Mouse (Mus musculus) midbrain, embryonic 14.5 days (tissue): Measurements from ENCODE around the gene Irf5. TPM values are rescaled to one million over a fixed set of nuclear protein-coding genes. Genes with fewer than 3 reads are reported as not detected.

Experiments
- ATAC-seq: fragments of 200-750 bp; cut with Nextera tagmentation; 2 replicates; pipeline ENCODE4 v1.8.0; 2017; ENCODE audit warnings: moderate number of reproducible peaks, moderate library complexity; ENCODE audit not compliant: low FRiP score, low TSS enrichment
- DNase-seq: peaks from one replicate; pipeline ENCODE4 v3.0.0-alpha.2; 2015
- H3K27ac ChIP-seq: fragments of 300-500 bp; sonication (generic); replicated peaks from 2 replicates; pipeline ENCODE4 v1.5.1; 2014; ENCODE audit warnings: mild to moderate bottlenecking, low read depth, low read length, moderate library complexity
- H3K27me3 ChIP-seq: fragments of 300-500 bp; sonication (generic); 2 replicates; pipeline ENCODE4 v1.6.1; 2014; ENCODE audit warnings: low read length, control low read depth, mixed read lengths; ENCODE audit not compliant: control insufficient read depth, insufficient read depth
- H3K36me3 ChIP-seq: fragments of 300-500 bp; sonication (generic); 2 replicates; pipeline ENCODE4 v1.6.1; 2014; ENCODE audit warnings: low read length, control low read depth; ENCODE audit not compliant: control insufficient read depth, insufficient read depth
- H3K4me1 ChIP-seq: fragments of 300-500 bp; sonication (generic); 2 replicates; pipeline ENCODE4 v1.6.1; 2014; ENCODE audit warnings: mild to moderate bottlenecking, antibody characterized with exemption, low read length, control low read depth; ENCODE audit not compliant: control insufficient read depth, insufficient read depth
- H3K4me2 ChIP-seq: fragments of 300-500 bp; sonication (generic); 2 replicates; pipeline ENCODE4 v1.6.1; 2014; ENCODE audit warnings: mild to moderate bottlenecking, low read length, moderate library complexity
- H3K4me3 ChIP-seq: fragments of 300-500 bp; sonication (generic); replicated peaks from 2 replicates; pipeline ENCODE4 v1.5.1; 2014; ENCODE audit warnings: low read depth, low read length
- H3K9ac ChIP-seq: fragments of 300-500 bp; sonication (generic); replicated peaks from 2 replicates; pipeline ENCODE4 v1.6.1; 2014; ENCODE audit warnings: mild to moderate bottlenecking, low read length, moderate library complexity
- H3K9me3 ChIP-seq: fragments of 300-500 bp; sonication (generic); 2 replicates; pipeline ENCODE4 v1.6.1; 2016; ENCODE audit warnings: low read length, control low read depth, mixed read lengths; ENCODE audit not compliant: control insufficient read depth
- WGBS: fragments of 180-500 bp; shearing (Covaris S2); extraction: QIAGEN DNeasy Blood & Tissue Kit; methylation state at CpG from one replicate; pipeline ENCODE4 v1.1.7; 2014; 5-methylcytosine and 5-hydroxymethylcytosine counted together
- polyA plus RNA-seq: library from polyadenylated mRNA; unstranded; fragments of >200 nt; fragmentation: Nextera tagmentation; extraction: Ambion mirVana; gene quantifications from 2 replicates; pipeline ENCODE4 v1.2.1, GENCODE M21; 2014

Irf5 gene
- polyA plus RNA-seq, 1 experiment from 2014 or later = 1.9 TPM

DNA sequence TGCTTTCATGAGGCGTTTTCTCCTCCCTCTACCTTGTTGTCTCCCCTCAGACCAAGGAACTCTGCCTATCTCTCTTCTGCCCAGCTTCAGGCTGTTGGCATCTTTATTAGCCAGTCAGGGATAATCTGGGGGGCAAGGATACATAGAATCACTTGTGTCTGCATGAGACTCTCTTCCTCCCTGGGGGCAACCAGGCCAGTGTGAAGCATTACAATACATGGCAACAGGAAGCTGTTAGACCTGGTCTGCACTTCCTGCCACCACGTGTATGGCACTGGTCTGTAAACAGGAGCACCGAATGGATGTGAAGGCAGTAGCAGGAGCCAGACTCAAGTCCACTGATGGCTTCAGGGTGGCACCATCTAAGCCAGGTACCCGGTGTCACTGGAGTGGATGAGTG is 3.6 kb downstream of the Irf5 start:
- Histone ChIP-seq H3K9ac (no peak overlapping the region), H3K27ac (no peak overlapping the region), H3K27me3 (peaks cover 38% of the 10 kb centered on the region), H3K36me3 (no peaks in the 10 kb centered on the region), H3K4me3 (no peak overlapping the region), H3K4me1 (peaks cover 6% of the 10 kb centered on the region), H3K4me2 (no peak overlapping the region), H3K9me3 (no peaks in the 10 kb centered on the region)
- DNase-seq (no peak), ATAC-seq (no peak)
- 66% methylated on average over 4 of the region's 4 CpGs for WGBS

DNA sequence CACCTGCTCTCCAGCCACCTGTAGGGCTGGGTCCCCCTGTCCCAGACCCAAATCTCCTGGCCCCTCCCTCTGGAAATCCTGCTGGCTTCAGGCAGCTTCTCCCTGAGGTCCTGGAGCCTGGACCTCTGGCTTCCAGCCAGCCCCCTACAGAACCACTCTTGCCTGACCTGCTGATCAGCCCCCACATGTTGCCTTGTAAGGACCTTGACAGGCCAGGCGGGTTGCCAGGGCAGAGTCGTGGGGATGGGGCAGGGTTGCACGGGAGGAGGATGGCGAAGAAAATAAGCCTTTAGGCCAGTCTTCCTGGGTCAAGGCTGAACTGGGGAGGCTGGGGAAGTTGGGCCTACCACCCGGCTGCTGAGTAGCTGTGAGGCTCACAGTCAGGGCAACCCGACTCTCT is 8.9 kb downstream of the Irf5 start:
- Histone ChIP-seq H3K36me3 (0 out of 2 replicates have a peak, but pooled peaks cover 4% of the 10 kb centered on the region), H3K4me1 (no peaks in the 10 kb centered on the region), H3K4me3 (no peak overlapping the region), H3K27ac (no peak overlapping the region), H3K4me2 (no peak overlapping the region), H3K9me3 (no peaks in the 10 kb centered on the region), H3K9ac (no peak overlapping the region), H3K27me3 (no peaks in the 10 kb centered on the region)
- ATAC-seq (no peak), DNase-seq (no peak)
- 66% methylated on average over 6 of the region's 6 CpGs for WGBS

DNA sequence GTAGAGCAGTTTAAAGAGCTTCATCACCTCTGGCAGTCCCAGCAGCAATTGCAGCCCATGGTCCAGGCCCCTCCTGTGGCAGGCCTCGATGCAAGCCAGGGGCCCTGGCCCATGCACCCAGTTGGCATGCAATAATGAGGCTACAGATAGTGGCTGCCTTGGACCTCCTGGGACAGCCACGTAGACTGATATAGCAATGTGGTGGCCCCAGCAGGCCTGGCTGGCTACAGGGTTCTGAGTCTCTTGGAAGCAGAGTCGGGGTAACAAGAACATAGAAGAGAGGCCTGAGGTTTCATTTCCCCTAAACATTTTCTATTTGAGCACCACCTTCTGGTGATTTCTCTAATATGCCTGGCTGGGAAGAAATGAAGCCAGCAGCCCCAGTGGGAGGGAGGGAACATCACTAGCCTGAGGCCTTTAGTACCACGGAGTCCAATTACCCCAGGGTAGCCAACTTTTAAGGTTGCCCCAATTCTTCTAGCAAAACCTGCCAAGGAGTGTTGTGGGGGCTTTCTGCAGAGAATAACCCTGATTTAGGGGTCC is 10.3 kb downstream of the Irf5 start:
- DNase-seq = peak; percentile 51
- Histone ChIP-seq H3K9ac (no peak overlapping the region), H3K9me3 (no peaks in the 10 kb centered on the region), H3K27ac (no peak overlapping the region), H3K4me3 (no peak overlapping the region), H3K27me3 (no peaks in the 10 kb centered on the region), H3K4me1 (no peaks in the 10 kb centered on the region), H3K36me3 (peaks cover 13% of the 10 kb centered on the region), H3K4me2 (no peak overlapping the region)
- no peak for ATAC-seq
- WGBS = 76% methylated on average over 4 of the region's 4 CpGs

DNA sequence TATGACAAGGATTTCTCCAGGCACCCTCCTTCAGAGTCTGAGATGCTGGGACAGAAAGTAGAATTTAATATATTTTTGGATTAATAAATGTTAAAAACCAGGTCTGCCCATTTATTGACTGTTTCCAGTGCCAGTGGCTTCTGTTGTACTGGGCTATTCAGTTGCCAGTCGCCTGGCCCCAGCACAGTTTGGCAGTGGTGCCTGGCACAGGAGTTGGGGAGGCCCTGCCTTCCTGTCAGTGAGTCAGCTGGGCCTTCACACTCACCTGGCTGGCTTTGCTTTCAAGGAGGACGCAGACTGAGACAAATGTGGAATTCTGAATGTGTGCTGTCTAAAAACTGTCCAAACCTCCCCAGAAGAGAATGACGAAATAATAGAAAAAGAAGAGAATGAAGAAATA is 10.8 kb downstream of the Irf5 start:
- Histone ChIP-seq H3K36me3 (peaks cover 18% of the 10 kb centered on the region), H3K9me3 (no peaks in the 10 kb centered on the region), H3K4me2 (no peak overlapping the region), H3K9ac (no peak overlapping the region), H3K27ac (no peak overlapping the region), H3K4me3 (no peak overlapping the region), H3K27me3 (no peaks in the 10 kb centered on the region), H3K4me1 (no peaks in the 10 kb centered on the region)
- 93% methylated on average over 3 of the region's 3 CpGs for WGBS
- no peak for DNase-seq
- no peak for ATAC-seq

DNA sequence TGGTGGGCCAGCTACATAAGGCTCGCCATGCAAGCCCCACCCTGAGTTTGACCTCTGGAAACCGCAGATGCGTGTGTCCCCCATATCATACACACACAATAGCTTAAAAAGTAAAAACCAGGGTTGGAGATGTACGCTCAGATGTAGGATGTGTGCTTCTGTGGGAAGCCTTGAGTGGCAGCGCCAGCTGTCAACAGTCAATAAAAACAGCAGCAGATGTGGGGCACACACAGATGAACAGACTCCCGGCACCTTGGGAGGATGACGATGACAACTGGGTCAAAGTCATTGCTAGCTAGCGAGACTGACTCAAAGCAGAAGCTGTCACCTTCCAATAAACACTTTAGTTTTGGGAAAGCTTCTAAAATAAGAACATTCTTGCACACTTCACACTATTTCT is 13.1 kb downstream of the Irf5 start:
- no peaks in the 10 kb centered on the region for H3K4me1 ChIP-seq
- H3K36me3 ChIP-seq = peaks cover 38% of the 10 kb centered on the region
- 91% methylated on average over 8 of the region's 8 CpGs for WGBS
- H3K27ac ChIP-seq = no peak overlapping the region
- H3K9ac ChIP-seq = no peak overlapping the region
- ATAC-seq (no peak), DNase-seq (no peak)
- H3K4me3 ChIP-seq = no peak overlapping the region
- H3K27me3 ChIP-seq = no peaks in the 10 kb centered on the region
- no peaks in the 10 kb centered on the region for H3K9me3 ChIP-seq
- H3K4me2 ChIP-seq = no peak overlapping the region

DNA sequence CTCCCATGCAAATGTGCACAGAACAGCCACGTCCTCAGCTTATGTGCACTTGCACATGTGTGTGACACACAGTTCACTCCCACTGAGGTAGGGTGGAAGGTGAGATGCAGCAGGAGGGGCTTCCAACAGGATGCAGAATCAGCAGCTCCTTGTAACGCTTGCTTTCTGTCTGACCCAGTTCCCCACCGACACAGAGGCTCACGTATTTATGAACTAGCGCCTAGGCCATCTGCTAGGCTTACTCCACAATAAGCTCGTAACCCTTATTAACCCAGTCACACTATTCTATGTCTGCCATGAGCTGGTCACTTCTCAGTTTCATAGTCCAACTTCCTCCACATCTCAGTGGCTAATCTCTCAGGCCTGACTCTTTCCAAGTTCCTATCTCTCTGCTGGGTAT is 13.8 kb downstream of the Irf5 start:
- ATAC-seq = no peak
- no peak overlapping the region for H3K4me2 ChIP-seq
- no peak overlapping the region for H3K9ac ChIP-seq
- H3K9me3 ChIP-seq = no peaks in the 10 kb centered on the region
- H3K4me1 ChIP-seq = no peaks in the 10 kb centered on the region
- peaks cover 43% of the 10 kb centered on the region for H3K36me3 ChIP-seq
- H3K4me3 ChIP-seq = no peak overlapping the region
- DNase-seq = no peak
- WGBS = 71% methylated on average over 6 of the region's 6 CpGs
- H3K27me3 ChIP-seq = no peaks in the 10 kb centered on the region
- no peak overlapping the region for H3K27ac ChIP-seq

DNA sequence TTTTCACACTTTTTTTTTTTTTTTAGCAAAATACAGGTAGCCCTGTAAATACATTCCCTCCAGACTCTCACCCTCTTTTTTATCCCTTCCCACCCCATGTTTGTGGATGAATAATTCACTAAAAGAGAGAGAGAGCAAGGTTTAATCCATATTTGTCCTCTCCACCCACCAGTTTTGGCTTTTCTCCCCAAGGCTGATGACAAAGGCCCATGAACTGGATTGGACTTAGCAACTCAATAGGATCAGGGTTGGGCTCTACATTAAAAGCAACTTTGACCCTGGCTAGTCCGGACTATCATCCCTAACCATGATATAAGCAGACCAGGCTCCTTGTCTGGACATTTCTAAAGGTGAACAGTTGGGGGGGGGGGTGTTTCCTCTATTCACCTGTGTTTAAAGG is 14.5 kb downstream of the Irf5 start:
- Histone ChIP-seq H3K4me3 (no peak overlapping the region), H3K36me3 (peaks cover 50% of the 10 kb centered on the region), H3K4me1 (no peaks in the 10 kb centered on the region), H3K9ac (no peak overlapping the region), H3K27me3 (no peaks in the 10 kb centered on the region), H3K9me3 (no peaks in the 10 kb centered on the region), H3K27ac (no peak overlapping the region), H3K4me2 (no peak overlapping the region)
- ATAC-seq (no peak), DNase-seq (no peak)
- WGBS = 87% methylated on average over 1 of the region's 1 CpGs

DNA sequence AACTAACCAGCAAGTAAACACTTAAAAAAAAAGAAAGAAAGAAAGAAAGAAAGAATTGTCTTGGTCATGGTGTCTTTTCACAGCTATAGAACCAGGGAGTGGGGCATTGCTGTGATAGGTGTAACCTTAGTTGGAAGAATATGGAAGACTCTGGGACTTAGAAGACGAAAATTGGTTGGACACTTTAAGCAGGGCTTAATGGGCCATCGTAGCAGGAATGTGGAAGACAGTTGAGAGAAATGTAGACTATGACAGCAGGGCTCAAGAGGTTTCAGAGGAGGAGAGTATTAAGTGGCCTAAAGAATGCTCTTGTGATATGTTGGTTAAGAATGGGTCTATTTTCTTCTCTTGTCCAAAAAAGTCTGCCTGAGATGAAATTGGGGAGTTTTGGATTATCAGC is 19.2 kb downstream of the Irf5 start:
- no peaks in the 10 kb centered on the region for H3K27me3 ChIP-seq
- H3K4me1 ChIP-seq = no peaks in the 10 kb centered on the region
- H3K27ac ChIP-seq = no peak overlapping the region
- peaks cover 70% of the 10 kb centered on the region for H3K36me3 ChIP-seq
- no peak overlapping the region for H3K9ac ChIP-seq
- H3K4me2 ChIP-seq = no peak overlapping the region
- no peak overlapping the region for H3K4me3 ChIP-seq
- 98% methylated on average over 2 of the region's 2 CpGs for WGBS
- DNase-seq (no peak), ATAC-seq (no peak)
- no peaks in the 10 kb centered on the region for H3K9me3 ChIP-seq

DNA sequence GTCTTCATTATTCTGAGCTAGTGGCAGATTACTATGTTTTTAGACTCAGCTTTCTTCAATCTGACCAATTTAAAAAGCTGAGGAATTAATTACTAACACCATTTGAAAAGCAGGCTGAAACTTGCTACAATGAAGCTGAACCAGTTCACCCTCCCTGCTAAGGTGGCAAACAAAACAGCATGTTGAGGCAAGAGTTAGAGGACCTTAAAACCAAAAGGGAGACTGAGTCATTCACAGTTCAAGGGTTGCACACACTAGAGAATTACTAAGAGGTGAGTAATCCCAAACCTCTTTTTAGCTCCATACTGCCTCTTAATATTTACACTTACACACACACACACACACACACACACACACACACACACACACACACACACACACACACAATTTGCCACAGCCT is 21.2 kb downstream of the Irf5 start:
- H3K27ac ChIP-seq = no peak overlapping the region
- H3K9ac ChIP-seq = no peak overlapping the region
- H3K4me1 ChIP-seq = no peaks in the 10 kb centered on the region
- H3K4me2 ChIP-seq = no peak overlapping the region
- no peaks in the 10 kb centered on the region for H3K27me3 ChIP-seq
- H3K36me3 ChIP-seq = peaks cover 72% of the 10 kb centered on the region
- H3K4me3 ChIP-seq = no peak overlapping the region
- no peaks in the 10 kb centered on the region for H3K9me3 ChIP-seq
- ATAC-seq (no peak), DNase-seq (no peak)
